Mouse (Mus musculus): ENCODE measurements around the gene Prkaa1.

Prkaa1 gene

GRCm38 (mm10) chr15:5143361-5144020 lies at the start of gene Prkaa1:
Gene Prkaa1 (plus strand): TSS chr15:5143861.
- peak; percentile 76 for DNase-seq

- DNase-seq: no peak
These were observed 47.9 kb upstream of the Prkaa1 start for GRCm38 (mm10) chr15:5095534-5096301.

GRCm38 (mm10) chr15:5097376-5097775 lies 46.3 kb upstream of the Prkaa1 start:
- DNase-seq: no peak

GRCm38 (mm10) chr15:5102312-5102711 lies 41.3 kb upstream of the Prkaa1 start:
- DNase-seq: no peak

GRCm38 (mm10) chr15:5105891-5106290 lies 37.8 kb upstream of the Prkaa1 start:
- DNase-seq: no peak

- DNase-seq: peak; percentile 36
These were observed 37.4 kb upstream of the Prkaa1 start for GRCm38 (mm10) chr15:5106293-5106692.

- peak; percentile 54 for DNase-seq
These were observed 35.7 kb upstream of the Prkaa1 start, which contains the start of gene Card6 for GRCm38 (mm10) chr15:5107686-5108654. Gene Card6 (minus strand): TSS chr15:5108539.

GRCm38 (mm10) chr15:5108655-5109040 lies 35.0 kb upstream of the Prkaa1 start:
- no peak for DNase-seq

- no peak for DNase-seq
These were observed 31.0 kb upstream of the Prkaa1 start for GRCm38 (mm10) chr15:5112651-5113050.

GRCm38 (mm10) chr15:5115173-5115572 lies 28.5 kb upstream of the Prkaa1 start:
- DNase-seq: no peak

- DNase-seq: peak; percentile 98
These were observed 27.2 kb upstream of the Prkaa1 start, which contains the start of gene Rpl37 for GRCm38 (mm10) chr15:5116270-5117030. Gene Rpl37 (plus strand): TSS chr15:5116645.

- peak; percentile 37 for DNase-seq
These were observed 26.5 kb upstream of the Prkaa1 start for GRCm38 (mm10) chr15:5117031-5117601.

GRCm38 (mm10) chr15:5118626-5119025 lies 25.0 kb upstream of the Prkaa1 start:
- DNase-seq: no peak

GRCm38 (mm10) chr15:5119192-5119591 lies 24.5 kb upstream of the Prkaa1 start:
- no peak for DNase-seq

- no peak for DNase-seq
These were observed 24.0 kb upstream of the Prkaa1 start for GRCm38 (mm10) chr15:5119707-5120106.

GRCm38 (mm10) chr15:5121535-5122313 lies 21.9 kb upstream of the Prkaa1 start:
- DNase-seq: no peak

- DNase-seq: peak; percentile 25
These were observed 17.2 kb upstream of the Prkaa1 start for GRCm38 (mm10) chr15:5126456-5126855.

GRCm38 (mm10) chr15:5127487-5127886 lies 16.2 kb upstream of the Prkaa1 start:
- no peak for DNase-seq

GRCm38 (mm10) chr15:5128176-5128940 lies 15.3 kb upstream of the Prkaa1 start:
- DNase-seq: no peak
